Mouse (Mus musculus) olfactory bulb, adult 2 months (tissue): Measurements from ENCODE around the gene Ttc41. TPM values are rescaled to one million over a fixed set of nuclear protein-coding genes. Genes with fewer than 3 reads are reported as not detected.

Source experiments
- H3K27ac ChIP-seq: fragments of 200-500 bp; 2 replicates; pipeline ENCODE4 v1.5.1; 2012; ENCODE audit warnings: low read depth, low read length; ENCODE audit not compliant: insufficient read depth
- H3K4me1 ChIP-seq: fragments of 200-500 bp; 2 replicates; pipeline ENCODE4 v1.6.1; 2012; ENCODE audit warnings: low read length; ENCODE audit not compliant: control insufficient read depth, insufficient read depth
- H3K4me3 ChIP-seq: fragments of 200-500 bp; 2 replicates; pipeline ENCODE4 v1.5.1; 2012; ENCODE audit warnings: mild to moderate bottlenecking, low read depth, low read length, moderate library complexity; ENCODE audit not compliant: insufficient read depth
- CTCF ChIP-seq: fragments of 200-500 bp; IDR thresholded peaks from 2 replicates; pipeline ENCODE4 v1.5.1; 2012; ENCODE audit warnings: low read depth, mild to moderate bottlenecking, low read length, moderate library complexity; ENCODE audit not compliant: insufficient read depth
- POLR2A ChIP-seq: fragments of 200-500 bp; IDR thresholded peaks from 2 replicates; pipeline ENCODE4 v1.6.1; 2012; ENCODE audit warnings: mild to moderate bottlenecking, low read depth, low read length, moderate library complexity; ENCODE audit not compliant: insufficient read depth
- WGBS: fragments of 180-500 bp; shearing (Covaris S2); methylation state at CpG from one replicate; pipeline ENCODE4 v1.1.7; 2018; 5-methylcytosine and 5-hydroxymethylcytosine counted together
- polyA plus RNA-seq: library from polyadenylated mRNA; stranded (reverse); fragments of >200 nt; gene quantifications from 2 replicates; pipeline ENCODE4 v1.2.4, GENCODE M21; 2012; ENCODE audit warnings: low replicate concordance; ENCODE audit not compliant: missing spikeins, insufficient read depth, insufficient read length

The Ttc41 gene
- polyA plus RNA-seq, 1 experiment = not detected

GRCm38 (mm10) chr10:86763672-86764071 lies 58.1 kb downstream of the Ttc41 start, which contains the start of gene Gm49358:
Gm49358 (plus strand) TSS chr10:86763972.
- Histone ChIP-seq H3K4me1 (peaks cover 2% of the 10 kb centered on the region), H3K27ac (no peak within 1 kb of the TSS), H3K4me3 (no peak within 1 kb of the TSS)
- no peak for TF ChIP-seq POLR2A
- WGBS = 98% methylated on average over 5 of the region's 5 CpGs

- WGBS = 70% methylated on average over 4 of the region's 4 CpGs
- Histone ChIP-seq H3K27ac (no peak overlapping the region), H3K4me1 (peaks cover 2% of the 10 kb centered on the region), H3K4me3 (no peak overlapping the region)
- TF ChIP-seq POLR2A = no peak
- TF ChIP-seq CTCF = no peak
These were observed 59.8 kb downstream of the Ttc41 start for GRCm38 (mm10) chr10:86765344-86765966.

GRCm38 (mm10) chr10:86769216-86769615 lies 63.6 kb downstream of the Ttc41 start:
- 80% methylated on average over 5 of the region's 5 CpGs for WGBS
- Histone ChIP-seq H3K4me3 (no peak overlapping the region), H3K27ac (no peak overlapping the region), H3K4me1 (peaks cover 5% of the 10 kb centered on the region)
- TF ChIP-seq POLR2A = no peak
- TF ChIP-seq CTCF = no peak

GRCm38 (mm10) chr10:86769797-86770196 lies 64.2 kb downstream of the Ttc41 start:
- Histone ChIP-seq H3K27ac (no peak overlapping the region), H3K4me1 (peaks cover 4% of the 10 kb centered on the region), H3K4me3 (no peak overlapping the region)
- 50% methylated on average over 4 of the region's 4 CpGs for WGBS
- TF ChIP-seq POLR2A (no peak), CTCF (no peak)

- H3K4me1 ChIP-seq = peaks cover 3% of the 10 kb centered on the region; the same call in 1 of the 2 replicates
- TF ChIP-seq POLR2A (no peak), CTCF (no peak)
- no peak overlapping the region for H3K4me3 ChIP-seq
- no peak overlapping the region for H3K27ac ChIP-seq
- WGBS = 84% methylated on average over 5 of the region's 5 CpGs
These were observed 66.1 kb downstream of the Ttc41 start for GRCm38 (mm10) chr10:86771701-86772100.

- Histone ChIP-seq H3K4me1 (peaks cover 3% of the 10 kb centered on the region; the same call in 1 of the 2 replicates), H3K4me3 (no peak overlapping the region), H3K27ac (no peak overlapping the region)
- no peak for TF ChIP-seq CTCF
- no peak for TF ChIP-seq POLR2A
- 63% methylated on average over 6 of the region's 6 CpGs for WGBS
These were observed 66.6 kb downstream of the Ttc41 start for GRCm38 (mm10) chr10:86772231-86772631.

- TF ChIP-seq POLR2A (no peak), CTCF (no peak)
- no peak overlapping the region for H3K27ac ChIP-seq
- peaks cover 9% of the 10 kb centered on the region for H3K4me1 ChIP-seq
- no peak overlapping the region for H3K4me3 ChIP-seq
- WGBS = 86% methylated on average over 4 of the region's 4 CpGs
These were observed 67.7 kb downstream of the Ttc41 start for GRCm38 (mm10) chr10:86773360-86773759.

- peaks cover 17% of the 10 kb centered on the region for H3K4me1 ChIP-seq
- H3K4me3 ChIP-seq = no peak overlapping the region
- 82% methylated on average over 9 of the region's 9 CpGs for WGBS
- no peak overlapping the region for H3K27ac ChIP-seq
- TF ChIP-seq POLR2A (no peak), CTCF (no peak)
These were observed 70.7 kb downstream of the Ttc41 start for GRCm38 (mm10) chr10:86776281-86776680.

GRCm38 (mm10) chr10:86777614-86778319 lies 72.2 kb downstream of the Ttc41 start:
- H3K4me3 ChIP-seq = peak overlapping the region; percentile 77
- TF ChIP-seq CTCF = no peak
- no peak for TF ChIP-seq POLR2A
- WGBS = 70% methylated on average over 19 of the region's 19 CpGs
- H3K27ac ChIP-seq = 0 out of 2 replicates have a peak overlapping the region, but pooled peaks have one; percentile 2
- H3K4me1 ChIP-seq = peaks cover 14% of the 10 kb centered on the region
